Mouse (Mus musculus): Measurements from ENCODE around the gene B4galt1.

B4galt1 gene

DNA sequence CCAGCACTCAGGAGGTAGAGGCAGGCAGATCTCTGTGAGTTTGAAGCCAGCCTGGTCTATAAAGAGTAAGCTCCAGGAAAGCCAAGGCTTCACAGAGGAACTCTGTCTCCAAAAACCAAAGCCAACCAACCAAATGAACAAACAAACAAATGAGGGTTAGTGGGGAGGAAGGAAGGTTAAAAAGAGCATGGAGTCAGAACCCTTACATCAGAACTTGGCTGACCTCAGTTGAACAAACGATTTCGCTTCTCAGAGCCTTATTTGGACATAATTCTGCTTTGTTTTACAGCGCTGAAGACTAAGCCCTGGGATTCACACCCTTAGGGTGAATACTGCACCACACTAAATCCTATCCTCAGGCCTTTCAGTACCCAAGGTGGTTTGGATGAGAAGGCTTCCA is 18.3 kb upstream of the B4galt1 start:
- no peak for DNase-seq (ENCODE audit: low spot score in 2 of 2)

DNA sequence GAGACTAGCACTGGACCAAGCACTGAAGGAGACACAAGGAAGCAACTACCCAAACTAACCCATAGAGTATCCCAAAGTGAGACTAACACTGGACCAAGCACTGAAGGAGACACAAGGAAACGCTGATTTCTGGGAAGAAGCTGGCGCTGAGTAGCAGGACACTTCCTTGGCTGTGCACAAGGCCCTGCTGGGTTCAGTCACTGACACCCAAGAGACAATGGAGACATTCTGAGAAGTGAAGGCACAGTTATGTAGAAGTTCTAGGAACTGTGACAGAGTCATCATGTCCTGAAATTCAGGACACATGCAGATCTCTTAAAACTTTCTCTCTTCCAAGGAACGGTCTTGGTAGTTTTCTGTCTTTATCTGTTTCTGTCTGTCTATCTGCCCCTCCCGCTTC is 16.4 kb upstream of the B4galt1 start:
- no peak for DNase-seq (ENCODE audit: low spot score in 2 of 2)

DNA sequence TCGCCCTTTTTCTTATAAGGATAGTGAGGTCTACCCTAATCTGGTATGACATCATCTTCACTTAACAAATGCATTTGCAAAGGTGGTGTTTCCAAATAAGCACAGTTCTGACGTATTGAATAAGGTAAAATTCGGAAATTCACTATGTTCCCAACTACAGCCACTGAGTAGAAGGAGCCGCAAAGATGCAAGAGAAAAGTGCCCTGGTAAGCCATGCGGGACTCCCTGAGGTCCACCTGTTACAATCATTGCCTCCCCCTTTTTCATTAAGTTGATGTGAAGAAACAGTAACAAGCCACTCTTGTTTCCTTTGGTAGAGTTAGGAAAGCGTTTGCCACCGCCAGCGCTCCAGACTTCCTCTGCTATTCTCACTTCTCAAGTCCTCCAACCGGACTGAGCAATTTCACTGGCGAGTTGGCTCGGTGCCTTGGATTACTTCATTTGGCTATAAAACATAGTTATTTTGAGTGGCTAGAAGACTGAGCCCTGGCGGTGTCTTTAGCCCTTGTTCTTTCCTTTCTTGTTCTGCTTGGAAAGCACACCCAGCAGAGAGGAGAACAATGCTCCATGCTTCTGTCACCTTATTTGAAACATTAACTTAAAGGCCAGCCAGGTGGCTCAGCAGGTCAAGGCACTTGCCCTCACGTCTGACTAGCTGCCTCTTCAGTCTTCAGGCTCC is 14.9 kb upstream of the B4galt1 start:
- no peak for DNase-seq (ENCODE audit: low spot score in 2 of 2)

GRCm38 (mm10) chr4:40864361-40864760 is 10.6 kb upstream of the B4galt1 start:
- no peak for DNase-seq (ENCODE audit: low spot score in 2 of 2)

- no peak for DNase-seq (ENCODE audit: low spot score in 2 of 2)
Measured at GRCm38 (mm10) chr4:40863340-40863739, 9.5 kb upstream of the B4galt1 start.

DNA sequence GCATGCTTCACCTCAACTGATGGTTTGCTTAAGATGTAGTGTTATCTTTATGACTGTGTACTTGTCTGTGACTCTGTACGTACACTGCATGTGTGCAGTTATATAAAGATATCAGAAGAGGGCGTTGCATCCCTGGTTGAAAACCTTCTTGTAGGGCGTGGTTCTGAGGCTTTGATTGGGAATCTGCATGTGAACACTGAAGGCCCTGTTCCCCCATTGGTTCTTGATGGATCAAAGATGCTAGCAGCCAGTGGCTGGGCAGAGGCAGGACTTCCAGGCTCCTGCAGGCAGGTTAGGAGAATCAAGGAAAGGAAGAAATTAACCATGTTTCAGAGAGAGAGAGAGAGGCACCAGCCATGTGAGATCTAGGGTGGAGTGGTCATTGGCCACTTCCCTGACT is 7.3 kb upstream of the B4galt1 start:
- DNase-seq (ENCODE audit: low spot score in 2 of 2) = no peak

- DNase-seq (ENCODE audit: low spot score in 2 of 2) = no peak
Measured at GRCm38 (mm10) chr4:40857824-40858346, 4.1 kb upstream of the B4galt1 start.

- no peak for DNase-seq (ENCODE audit: low spot score in 2 of 2)
Measured at GRCm38 (mm10) chr4:40856571-40856970, 2.8 kb upstream of the B4galt1 start.

DNA sequence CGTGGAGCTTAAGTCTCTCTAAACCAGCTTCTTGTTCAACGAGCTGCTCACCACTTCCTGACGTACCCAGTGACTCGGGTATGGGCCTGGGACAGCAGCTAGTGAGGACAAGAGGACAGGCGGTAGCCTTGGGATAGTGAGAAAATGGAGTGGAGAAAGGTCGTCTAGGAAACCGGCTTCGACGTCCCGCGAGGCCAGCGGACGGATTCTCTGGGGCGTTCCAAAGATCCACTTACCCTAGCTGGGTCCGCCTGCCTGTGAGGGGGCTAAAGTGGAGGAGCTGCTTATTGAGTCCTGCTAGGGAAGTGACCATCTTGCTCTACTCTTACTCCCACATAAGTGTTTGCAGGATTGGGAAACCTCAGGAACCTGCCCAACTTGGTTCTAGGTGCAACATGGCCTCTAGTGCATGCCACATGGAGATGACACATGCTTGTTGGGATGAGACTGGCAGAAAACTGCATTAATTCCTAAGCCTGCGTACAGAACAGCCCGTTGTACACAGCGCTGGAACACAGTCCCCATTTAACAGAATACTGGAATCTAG is 655 bp upstream of the B4galt1 start:
- no peak for DNase-seq (ENCODE audit: low spot score in 2 of 2)

DNA sequence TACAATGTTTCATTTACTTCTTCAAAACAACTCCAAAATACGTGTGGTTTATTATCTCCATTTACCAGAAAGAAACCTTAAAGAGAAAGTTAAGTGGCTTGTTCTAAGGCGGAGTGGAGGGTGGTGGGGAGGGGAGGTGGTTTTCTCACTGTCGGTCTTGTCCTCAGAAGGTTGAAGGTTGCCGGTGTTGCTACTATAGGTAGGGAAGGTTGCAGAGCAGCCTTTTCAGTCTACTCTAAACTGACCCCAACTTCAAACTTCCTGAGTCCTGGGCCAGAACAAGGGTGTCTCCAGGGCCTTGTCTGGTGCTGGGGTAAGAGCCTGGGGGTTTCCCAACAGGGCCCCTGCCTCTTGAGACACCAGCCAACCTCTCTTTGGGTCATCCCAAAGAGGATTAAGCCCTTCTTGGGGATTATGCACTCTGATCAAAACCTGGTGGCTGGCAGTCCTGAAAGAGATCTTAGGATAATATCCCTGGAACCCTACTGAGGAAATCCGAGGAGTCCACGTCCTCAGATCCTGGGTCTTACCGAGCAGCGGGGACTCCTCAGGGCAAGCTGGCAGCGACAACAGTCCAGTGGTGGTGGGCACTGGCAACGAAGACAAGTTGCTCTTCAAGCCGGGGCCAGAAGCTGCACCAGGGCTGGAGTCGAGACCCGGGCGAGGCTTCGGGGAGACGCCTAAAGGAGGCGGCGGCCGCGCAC is 792 bp downstream of the B4galt1 start:
- DNase-seq (ENCODE audit: low spot score in 2 of 2) = peak; percentile 65 to 76

DNA sequence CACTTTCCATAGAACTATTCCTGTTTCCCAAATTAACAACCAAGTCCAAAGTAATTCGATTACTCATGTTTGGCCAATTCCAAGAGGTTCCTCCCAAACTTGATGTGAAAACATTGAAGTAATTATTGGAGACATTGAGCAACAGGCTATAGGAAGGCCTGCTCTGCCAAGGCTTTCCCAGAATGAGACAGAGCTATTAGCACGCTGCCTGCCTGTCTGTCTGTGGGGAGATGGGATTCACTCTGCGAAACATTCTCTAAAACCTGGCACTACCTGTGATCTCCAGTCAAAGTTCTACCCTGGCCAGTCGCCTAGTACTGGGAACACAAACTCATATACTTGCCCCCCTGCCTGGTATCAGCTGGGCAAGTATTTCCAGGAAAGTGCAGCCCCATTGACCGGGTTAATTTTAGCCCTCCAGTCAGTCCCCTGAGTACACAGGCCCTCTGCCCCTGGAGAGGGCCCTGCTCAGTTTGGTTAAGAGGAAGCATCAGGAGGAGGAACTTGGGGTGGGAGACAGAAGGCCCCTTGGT is 1.5 kb downstream of the B4galt1 start:
- peak; percentile 43 to 74 for DNase-seq (ENCODE audit: low spot score in 2 of 2)

DNA sequence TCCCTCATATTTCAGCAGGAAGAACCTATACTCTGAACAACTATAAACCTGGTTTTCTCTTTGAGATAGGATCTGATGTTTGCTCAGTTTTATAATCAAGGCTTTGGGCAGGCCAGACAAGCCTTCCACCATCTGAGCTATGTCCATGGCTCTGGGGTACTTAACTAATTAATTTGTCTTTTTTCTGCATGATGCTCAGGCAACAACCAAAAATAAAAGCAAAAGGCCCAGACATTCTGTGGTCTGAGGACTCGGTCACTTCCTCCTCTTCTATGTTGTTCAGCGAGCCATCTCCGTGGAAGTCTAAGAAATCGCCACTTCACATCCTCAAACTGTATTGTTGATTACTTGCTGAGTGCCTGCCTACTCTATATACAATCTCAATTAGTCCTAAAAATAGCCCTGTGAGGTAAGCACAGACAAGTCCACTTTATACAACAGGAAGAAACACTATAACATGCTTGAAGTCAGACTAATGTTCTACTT is 2.0 kb downstream of the B4galt1 start:
- DNase-seq (ENCODE audit: low spot score in 2 of 2) = no peak

DNA sequence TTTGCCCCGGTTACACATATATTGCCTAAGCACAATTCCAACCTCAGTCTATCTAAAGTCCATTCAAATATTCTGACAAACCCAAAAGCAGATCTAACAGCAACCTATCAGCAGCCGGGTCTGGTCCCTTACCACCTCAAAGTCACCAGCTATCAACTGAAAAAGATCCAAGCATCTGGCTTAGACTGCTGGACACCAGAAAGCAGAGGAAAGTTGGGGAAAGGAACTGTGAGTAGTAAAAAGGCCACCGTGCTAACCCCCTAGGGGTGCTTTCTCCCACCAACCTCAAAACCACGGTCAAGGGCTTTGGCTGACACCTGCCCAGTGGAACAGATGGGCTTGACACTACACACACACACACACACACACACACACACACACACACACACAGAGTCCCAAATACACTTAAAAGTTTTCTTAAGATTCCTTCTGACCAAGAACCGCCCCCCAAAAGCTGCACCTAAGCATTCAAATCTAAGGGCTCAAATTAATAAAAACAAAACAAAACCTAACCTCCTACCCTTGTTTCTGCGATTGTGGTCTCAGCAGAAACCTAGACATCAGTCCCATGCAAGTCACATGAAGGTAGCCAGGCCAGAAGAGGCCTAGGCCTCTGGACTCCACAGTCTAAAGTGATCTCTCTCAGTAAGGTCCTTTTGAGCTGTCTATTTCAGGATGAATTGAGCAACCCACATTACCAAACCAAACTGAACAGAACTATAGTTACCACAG is 2.6 kb downstream of the B4galt1 start:
- no peak for DNase-seq (ENCODE audit: low spot score in 2 of 2)

GRCm38 (mm10) chr4:40850582-40850981 is 3.2 kb downstream of the B4galt1 start:
- DNase-seq (ENCODE audit: low spot score in 2 of 2) = peak; percentile 65 to 74

DNA sequence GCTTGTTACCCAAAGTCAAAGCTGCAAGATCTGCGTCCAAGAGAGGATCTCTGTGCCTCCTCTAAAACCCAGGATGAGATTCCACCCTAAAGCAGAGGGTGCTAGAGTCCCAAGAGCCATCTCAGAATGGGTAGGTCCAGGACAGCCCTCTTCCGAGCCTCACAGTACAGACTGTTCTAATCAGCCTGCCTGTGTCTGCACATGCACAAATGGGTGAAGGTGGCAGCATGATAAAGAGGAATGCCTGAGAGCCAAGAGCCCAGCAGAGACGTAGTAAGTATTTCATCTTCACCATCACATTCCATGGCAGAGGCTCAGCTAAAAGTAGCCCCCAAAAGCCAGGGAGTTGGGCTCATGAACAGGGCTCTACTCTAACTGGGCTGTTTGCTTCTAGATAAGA is 4.3 kb downstream of the B4galt1 start:
- DNase-seq (ENCODE audit: low spot score in 2 of 2) = peak in 1 of 2 experiments; percentile 60

- DNase-seq (ENCODE audit: low spot score in 2 of 2) = no peak
Measured at GRCm38 (mm10) chr4:40848246-40848645, 5.6 kb downstream of the B4galt1 start.

GRCm38 (mm10) chr4:40847160-40847559 is 6.6 kb downstream of the B4galt1 start:
- DNase-seq (ENCODE audit: low spot score in 2 of 2) = no peak

DNA sequence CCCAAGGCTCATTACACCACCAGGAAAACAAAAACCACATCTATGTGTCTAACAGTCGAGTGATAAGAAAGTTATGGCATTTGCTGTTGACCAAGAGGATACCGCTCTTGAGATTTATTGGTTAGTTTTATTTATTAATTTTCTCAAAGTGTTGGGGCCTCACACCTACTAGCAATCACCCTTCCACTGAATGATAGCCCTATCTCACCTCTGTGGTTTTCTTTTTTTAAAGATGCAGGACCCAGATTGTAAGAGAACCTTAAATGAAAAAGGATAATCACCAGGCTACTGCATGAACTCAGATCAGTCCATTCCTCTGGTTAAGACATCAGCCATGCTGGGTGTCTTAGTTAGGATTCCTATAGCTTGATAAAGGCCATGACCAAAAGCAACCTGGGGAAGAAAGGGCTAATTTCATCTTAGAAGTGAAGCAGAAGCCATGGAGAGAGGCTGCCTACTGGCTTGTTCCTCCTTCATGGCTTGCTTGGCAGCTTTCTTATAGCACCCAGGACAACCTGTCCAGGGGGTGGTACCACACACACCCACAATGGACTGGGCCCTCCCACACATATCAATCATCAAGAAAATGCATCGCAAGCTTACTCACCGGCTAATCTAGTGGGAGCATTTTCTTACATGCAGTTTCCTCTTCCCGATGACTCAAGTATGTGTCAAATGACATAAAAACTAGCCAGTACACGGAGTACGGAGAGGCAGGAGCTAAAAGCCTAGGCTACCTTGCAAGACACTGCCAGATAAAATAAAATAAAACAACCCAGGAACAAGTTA is 7.5 kb downstream of the B4galt1 start:
- DNase-seq (ENCODE audit: low spot score in 2 of 2) = no peak

- DNase-seq (ENCODE audit: low spot score in 2 of 2) = no peak
Measured at GRCm38 (mm10) chr4:40844811-40845751, 8.7 kb downstream of the B4galt1 start.

DNA sequence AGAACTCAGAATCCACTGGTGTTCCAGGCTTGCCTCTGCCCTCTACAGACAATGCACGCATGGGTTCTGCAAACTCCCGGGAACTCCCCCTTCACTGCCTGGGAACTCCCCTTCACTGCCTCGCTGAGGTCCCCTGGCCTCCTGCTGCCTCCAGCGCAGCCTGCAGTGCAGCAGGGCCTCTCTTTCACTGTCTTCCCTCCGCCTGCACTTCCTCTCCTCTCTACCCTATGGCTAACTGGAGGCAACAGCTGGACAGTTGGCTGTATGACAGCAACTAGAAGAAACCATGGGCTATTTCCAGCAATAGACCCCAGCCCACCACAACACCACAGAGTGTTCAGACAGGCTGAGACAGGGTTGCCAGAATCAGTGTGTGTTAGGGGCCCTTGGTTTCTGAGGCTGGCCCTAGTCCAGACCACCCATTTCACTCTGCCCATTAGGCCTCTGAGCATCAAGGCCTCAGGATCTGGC is 9.5 kb downstream of the B4galt1 start:
- peak; percentile 52 to 74 for DNase-seq (ENCODE audit: low spot score in 2 of 2)
